Mouse (Mus musculus) lung, adult 2 months (tissue): ENCODE measurements around the gene Pla2g1b.

Experiments used
- CTCF ChIP-seq: fragments of 200-500 bp; IDR thresholded peaks from 2 replicates; pipeline ENCODE4 v1.5.1; 2011; ENCODE audit warnings: mild to moderate bottlenecking, low read length, control low read depth; ENCODE audit not compliant: insufficient read depth
- POLR2A ChIP-seq: fragments of 200-500 bp; IDR thresholded peaks from 2 replicates; pipeline ENCODE4 v1.6.1; 2011; ENCODE audit warnings: low read depth, mild to moderate bottlenecking, control low read depth, low read length, borderline replicate concordance; ENCODE audit errors: extremely low read depth

DNA sequence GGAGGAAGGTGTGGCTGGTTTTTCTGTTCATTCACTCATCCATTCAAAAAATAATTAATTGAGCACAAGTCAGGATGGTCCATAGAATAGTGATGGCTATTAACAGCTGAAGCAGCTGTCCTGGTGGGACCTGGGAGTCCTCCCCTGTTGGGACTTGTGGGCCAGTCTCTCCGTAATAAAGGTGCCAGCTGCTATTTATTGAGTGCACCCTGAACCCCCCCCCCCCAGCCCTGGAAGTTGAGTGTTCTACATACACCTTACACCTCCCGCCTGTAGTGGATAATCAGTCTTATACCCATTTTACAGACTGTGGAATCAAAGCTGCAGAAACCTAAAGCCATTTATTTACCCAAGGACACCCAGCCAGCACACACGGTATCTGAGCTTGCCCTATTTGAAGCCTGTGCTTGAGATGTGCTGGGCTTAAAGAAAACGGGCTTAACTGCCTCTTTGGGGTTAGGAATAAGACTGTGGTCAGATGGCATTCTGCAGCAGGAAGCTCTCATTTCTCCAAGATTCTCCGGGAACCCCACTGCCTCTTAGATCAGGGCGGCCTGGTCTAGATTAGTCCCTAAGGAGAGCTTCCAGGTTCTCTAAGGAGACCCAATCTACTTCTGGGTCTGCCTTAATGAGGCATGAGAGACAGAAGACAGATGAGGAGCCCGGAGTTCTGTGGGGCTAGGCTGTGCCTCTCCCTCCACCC, 28.7 kb upstream of the Pla2g1b start:
- no peak for TF ChIP-seq CTCF
- TF ChIP-seq POLR2A, result no peak
